24 mouse cellular contexts compared by ENCODE assay signal in the genomic region with DNA sequence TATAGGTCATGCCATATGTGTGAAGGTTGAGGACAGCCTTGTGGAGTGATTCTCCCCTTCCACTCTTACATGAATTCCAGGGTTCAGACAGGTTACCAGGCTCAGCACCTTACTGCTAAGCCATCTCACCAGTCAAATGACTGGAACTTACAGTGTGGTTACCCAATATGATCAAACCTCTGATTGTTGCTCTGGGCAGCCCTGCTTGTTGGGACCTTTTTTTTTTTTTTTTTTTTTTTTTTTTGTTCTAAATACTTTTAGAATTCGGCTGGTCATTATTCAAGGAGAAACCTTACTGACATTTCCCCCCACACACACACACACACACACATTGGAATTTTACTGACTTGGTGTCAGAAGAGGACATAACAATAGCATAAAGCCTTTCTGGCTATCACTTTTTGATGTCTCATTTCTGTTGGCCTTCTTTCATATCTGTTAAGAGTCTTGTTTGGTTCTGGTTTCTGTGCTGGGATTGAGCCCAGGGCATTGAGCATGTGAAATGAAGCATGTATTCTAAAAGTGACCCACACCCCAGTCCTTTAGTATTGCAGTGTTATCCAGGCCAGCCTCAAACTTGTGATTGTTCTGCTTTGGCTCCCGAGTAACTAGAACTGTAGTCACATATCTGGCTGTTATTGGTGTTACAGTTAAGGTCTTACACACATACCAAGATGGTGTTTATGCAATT. TPM values are rescaled to one million over a fixed set of nuclear protein-coding genes. Genes with fewer than 3 reads are reported as not detected.
A peak's percentile ranks its signal among the peaks of the same experiment; 100 is the strongest.
DNase-seq lines count a peak whose midpoint lies in the region; TF ChIP-seq lines count a peak whose summit lies in the region.
"Had no signal": no experiment of that assay in that cellular context is flagged by ENCODE, and none has a peak within 500 bp of the region (broad histone marks: within the 10 kb centered on the region; RNA-seq: fewer than 3 reads in every experiment).

No protein-coding gene starts in this region.

- H3K9me3 ChIP-seq in CH12.LX (replicated peaks; ENCODE audit: low read length), result no peaks in the 10 kb centered on the region
- H3K9me3 ChIP-seq: heart, embryonic 15.5 days; intestine, embryonic 15.5 days; limb, embryonic 15.5 days; lung, embryonic 15.5 days; neural tube, embryonic 15.5 days had no signal

- in situ Hi-C loops in CH12.LX (cut with MboI; ENCODE audit: low pct_ligation_motif_present, low pct_unique_long_range_greater_than_20kb, low sequenced_read_pairs), result no loop called here

- H3K79me2 ChIP-seq in CH12.LX (replicated peaks; ENCODE audit: control insufficient read depth, extremely low read depth, insufficient read depth, poor library complexity, severe bottlenecking), result peaks cover 14% of the 10 kb centered on the region

- H3K4me1 ChIP-seq in CH12.LX (ENCODE audit: control insufficient read depth in 1 of 2, insufficient read depth in 2 of 2), result peaks cover 0 to 34% of the 10 kb centered on the region in 2 experiments; a peak in 3 of 4 replicates

- H3K9ac ChIP-seq in CH12.LX (ENCODE audit: insufficient read depth, low read depth), result no peak overlapping the region
- H3K9ac ChIP-seq: forebrain, postnatal 0 days; heart, embryonic 15.5 days; hindbrain, embryonic 14.5 days; intestine, embryonic 15.5 days; limb, embryonic 15.5 days; lung, embryonic 15.5 days; neural tube, embryonic 15.5 days had no signal

- TF ChIP-seq CTCF in layer of hippocampus, adult 2 months (conservative IDR thresholded peaks at IDR 0.05), result no peak
- TF ChIP-seq CTCF in CH12.LX (conservative IDR thresholded peaks at IDR 0.05 in 1 of 2, IDR thresholded peaks at IDR 0.05 in 1 of 2; ENCODE audit: low read depth in 2 of 2, low read length in 2 of 2), result no peak

- H3K4me2 ChIP-seq in CH12.LX (ENCODE audit: insufficient read depth, low read depth, poor library complexity, severe bottlenecking), result no peak overlapping the region
- H3K4me2 ChIP-seq: heart, embryonic 15.5 days; hindbrain, embryonic 14.5 days; intestine, embryonic 15.5 days; limb, embryonic 15.5 days; lung, embryonic 15.5 days; midbrain, embryonic 11.5 days; neural tube, embryonic 15.5 days had no signal

- no peak for DNase-seq in layer of hippocampus, adult 2 months (ENCODE audit: low spot score in 2 of 2)
- no peak for DNase-seq in layer of hippocampus, adult 9-10 months (ENCODE audit: low spot score)
- DNase-seq in 416B (ENCODE audit: low read depth), result peak; percentile 47
- no peak for DNase-seq in CH12.LX (ENCODE audit: extremely low read depth)
- DNase-seq in fibroblast of lung, adult 2 months (ENCODE audit: low read depth), result peak; percentile 36
- DNase-seq in urinary bladder, adult 18-20 months (ENCODE audit: low spot score in 2 of 2), result no peak
- no peak for DNase-seq in frontal cortex, postnatal 25 days (ENCODE audit: low spot score in 2 of 2)
- DNase-seq: cerebellum, adult 18-20 months; cerebellum, postnatal 14 days; forebrain, postnatal 0 days; gastrocnemius, postnatal 36 days; heart, postnatal 36 days; kidney, postnatal 4 days; left cerebral cortex, postnatal 4 days; right cerebral cortex, postnatal 25 days; spleen, adult 18-20 months had no signal

- peaks cover 0 to 10% of the 10 kb centered on the region in 2 experiments for H3K36me3 ChIP-seq in CH12.LX (replicated peaks in 1 of 2; ENCODE audit: control insufficient read depth in 1 of 2, insufficient read depth in 1 of 2, low read length in 1 of 2)
- H3K36me3 ChIP-seq: heart, embryonic 15.5 days; intestine, embryonic 15.5 days; limb, embryonic 15.5 days; lung, embryonic 15.5 days; neural tube, embryonic 15.5 days had no signal

- H3K4me3 ChIP-seq in layer of hippocampus, adult 2 months, result no peak overlapping the region
- H3K4me3 ChIP-seq in CH12.LX (replicated peaks in 1 of 3; ENCODE audit: low read depth in 2 of 3, low read length in 2 of 3, poor library complexity in 1 of 3), result no peak overlapping the region
- H3K4me3 ChIP-seq: heart, embryonic 15.5 days; intestine, embryonic 15.5 days; limb, embryonic 15.5 days; lung, embryonic 15.5 days; neural tube, embryonic 15.5 days had no signal

- peak overlapping the region; percentile 43; the same call in 1 of the 2 replicates for H3K27ac ChIP-seq in layer of hippocampus, adult 2 months
- H3K27ac ChIP-seq in CH12.LX (ENCODE audit: insufficient read depth, low read depth), result no peak overlapping the region
- H3K27ac ChIP-seq: heart, embryonic 15.5 days; hindbrain, embryonic 14.5 days; intestine, embryonic 15.5 days; limb, embryonic 15.5 days; lung, embryonic 15.5 days; macrophage; neural tube, embryonic 15.5 days had no signal

- no peak for TF ChIP-seq POLR2A in CH12.LX (IDR thresholded peaks at IDR 0.05; ENCODE audit: low read depth, low read length)

- no peaks in the 10 kb centered on the region for H3K27me3 ChIP-seq in CH12.LX (replicated peaks)
- H3K27me3 ChIP-seq: heart, embryonic 15.5 days; intestine, embryonic 15.5 days; limb, embryonic 15.5 days; lung, embryonic 15.5 days; neural tube, embryonic 15.5 days had no signal

- TF ChIP-seq RAD21 in CH12.LX (IDR thresholded peaks at IDR 0.05; ENCODE audit: low read depth, low read length), result no peak

- no peak for TF ChIP-seq EP300 in CH12.LX (IDR thresholded peaks at IDR 0.05; ENCODE audit: low read length)

- dilution Hi-C loops in CH12.LX (cut with MboI; ENCODE audit: extremely low pct_ligation_motif_present, extremely low pct_unique_long_range_greater_than_20kb, low sequenced_read_pairs), result no loop called here

TF ChIP-seq in CH12.LX, 34 proteins besides CTCF, POLR2A, EP300 and RAD21:
- TF ChIP-seq CHD1 (IDR thresholded peaks at IDR 0.05; ENCODE audit: low read depth, low read length) (no peak), ZNF384 (IDR thresholded peaks at IDR 0.05; ENCODE audit: low read depth, low read length) (peak; percentile 47)

RNA-seq across cellular contexts. Expression of a gene that starts 5.0 kb away (rescaled TPM):
- total RNA-seq in layer of hippocampus, adult 2 months (2021), result 100 to 1,000 TPM; 300 to 303 TPM
- 83.8 and 93.7 TPM in 2 replicates for total RNA-seq in CH12.LX (2012; rRNA removed)
- 69.3 and 76.3 TPM in 2 replicates for total RNA-seq in CH12.LX (2014; rRNA removed)
- 171 and 232 TPM in 2 replicates for polyA plus RNA-seq in CH12.LX (2012; ENCODE audit: insufficient read length, low read depth)

RNA-seq across cellular contexts. Expression of a gene that starts 5.1 kb away (rescaled TPM):
- total RNA-seq in layer of hippocampus, adult 2 months (2021), result 1 to 10 TPM; 7.3 to 8.7 TPM
- total RNA-seq in CH12.LX (2012; rRNA removed) (5.2 and 5.6 TPM in 2 replicates), CH12.LX (2014; rRNA removed) (3.0 and 4.4 TPM in 2 replicates)
- 7.6 and 9.1 TPM in 2 replicates for polyA plus RNA-seq in CH12.LX (2012; ENCODE audit: insufficient read length, low read depth)

Comparison
In these comparisons a context has a peak if more than half of its experiments do, and no peak if none do; other contexts are left out.
1. DNase-seq: peak in 416B (single experiment) and fibroblast of lung, adult 2 months (single experiment); none in layer of hippocampus, adult 2 months (0 of 2), layer of hippocampus, adult 9-10 months (single experiment), CH12.LX (single experiment), urinary bladder, adult 18-20 months (0 of 2) and frontal cortex, postnatal 25 days (0 of 2).